Mouse (Mus musculus): ENCODE results near the gene Nrxn2. TPM values are rescaled to one million over a fixed set of nuclear protein-coding genes. Genes with fewer than 3 reads are reported as not detected.
A peak's percentile ranks its signal among the peaks of the same experiment; 100 is the strongest.

The Nrxn2 gene
- total and polyA plus RNA-seq, 2 experiments from 2014 or later, result 49.4 to 256 TPM

DNA sequence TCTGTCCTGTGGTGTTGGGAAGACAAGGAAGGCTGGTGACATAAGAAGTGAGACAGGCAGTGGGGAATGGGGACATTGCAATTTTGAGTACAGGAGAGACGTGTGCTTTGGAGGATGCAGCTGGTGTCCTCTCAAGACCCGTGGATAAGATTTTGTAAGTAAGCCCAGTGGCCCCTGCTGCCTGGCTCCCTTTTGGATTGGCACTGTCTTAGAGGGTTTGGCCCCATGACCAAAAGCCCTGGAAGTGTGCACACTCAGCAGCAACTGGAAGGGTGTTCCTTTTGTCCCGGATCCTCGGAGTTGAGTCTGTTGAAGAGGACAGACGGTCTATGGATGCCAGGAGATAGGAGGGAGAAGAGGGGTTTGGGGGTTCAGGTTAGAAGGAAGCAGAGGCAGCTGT, 127.0 kb downstream of the Nrxn2 start:
- ATAC-seq (no peak), DNase-seq (no peak)
- H3K36me3 ChIP-seq (ENCODE audit: insufficient read depth), result no peaks in the 10 kb centered on the region
- WGBS, result 92% methylated on average over 5 of the region's 5 CpGs
- H3K9ac ChIP-seq, result no peak overlapping the region
- H3K27me3 ChIP-seq (ENCODE audit: insufficient read depth, low read length), result no peaks in the 10 kb centered on the region
- H3K9me3 ChIP-seq (ENCODE audit: low read length), result no peaks in the 10 kb centered on the region
- TF ChIP-seq CTCF (IDR thresholded peaks at IDR 0.05; ENCODE audit: low read depth), result no peak
- H3K4me2 ChIP-seq (ENCODE audit: low read depth), result no peak overlapping the region
- H3K4me3 ChIP-seq (ENCODE audit: low read depth, low read length), result no peak overlapping the region
- H3K27ac ChIP-seq (ENCODE audit: low read depth, low read length), result no peak overlapping the region
- H3K4me1 ChIP-seq (ENCODE audit: insufficient read depth), result peaks cover 16% of the 10 kb centered on the region; the same call in 1 of the 2 replicates

DNA sequence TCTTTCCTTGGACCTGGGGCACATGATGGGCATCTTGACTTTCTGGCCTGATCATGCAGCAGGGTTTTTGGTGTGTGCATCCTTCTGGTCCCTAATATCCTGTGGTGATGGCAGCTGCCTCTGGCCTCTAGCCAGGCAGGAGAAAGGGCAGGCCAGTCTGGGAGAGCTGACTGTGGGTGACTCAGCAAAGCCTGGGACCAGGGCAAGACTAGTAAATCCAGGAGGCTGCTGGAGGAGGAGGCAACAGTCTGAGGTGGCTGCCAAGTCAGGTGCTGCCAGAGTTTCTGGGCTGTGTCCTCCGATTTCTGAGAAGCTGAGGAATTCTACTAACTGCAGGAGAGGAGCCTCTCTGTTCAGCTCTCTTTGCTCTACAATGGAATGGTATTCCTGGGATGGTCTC, 127.6 kb downstream of the Nrxn2 start:
- H3K9me3 ChIP-seq (ENCODE audit: low read length), result no peaks in the 10 kb centered on the region
- no peak overlapping the region for H3K4me2 ChIP-seq (ENCODE audit: low read depth)
- H3K4me1 ChIP-seq (ENCODE audit: insufficient read depth), result peaks cover 16% of the 10 kb centered on the region; the same call in 1 of the 2 replicates
- DNase-seq, result no peak
- no peak overlapping the region for H3K9ac ChIP-seq
- no peak for TF ChIP-seq CTCF (IDR thresholded peaks at IDR 0.05; ENCODE audit: low read depth)
- no peak for ATAC-seq
- 67% methylated on average over 1 of the region's 1 CpGs for WGBS
- H3K4me3 ChIP-seq (ENCODE audit: low read depth, low read length), result no peak overlapping the region
- no peaks in the 10 kb centered on the region for H3K27me3 ChIP-seq (ENCODE audit: insufficient read depth, low read length)
- no peaks in the 10 kb centered on the region for H3K36me3 ChIP-seq (ENCODE audit: insufficient read depth)
- H3K27ac ChIP-seq (ENCODE audit: low read depth, low read length), result no peak overlapping the region

DNA sequence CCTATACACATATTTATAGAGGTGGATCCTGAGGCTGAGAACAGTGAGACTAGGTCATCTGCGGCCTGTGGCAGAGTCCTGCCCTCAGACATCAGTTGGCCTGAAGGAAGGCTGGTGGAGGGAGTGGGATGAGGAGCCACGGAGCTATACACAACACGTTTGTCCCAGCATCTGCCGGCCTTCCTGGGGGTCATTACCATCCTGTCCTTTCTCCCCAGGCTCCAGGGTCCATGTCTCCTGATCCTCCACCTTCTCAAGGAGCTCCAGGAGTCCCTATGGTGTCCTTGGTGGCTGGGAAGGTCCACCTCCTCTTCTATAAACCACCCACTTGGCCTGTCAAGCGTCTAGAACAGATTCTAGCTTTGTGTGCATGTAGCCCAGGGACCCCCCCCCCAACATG, 129.3 kb downstream of the Nrxn2 start:
- Histone ChIP-seq H3K4me3 (ENCODE audit: low read depth, low read length) (no peak overlapping the region), H3K4me2 (ENCODE audit: low read depth) (no peak overlapping the region), H3K27me3 (ENCODE audit: insufficient read depth, low read length) (no peaks in the 10 kb centered on the region), H3K9me3 (ENCODE audit: low read length) (no peaks in the 10 kb centered on the region), H3K36me3 (ENCODE audit: insufficient read depth) (no peaks in the 10 kb centered on the region), H3K4me1 (ENCODE audit: insufficient read depth) (peaks cover 16% of the 10 kb centered on the region; the same call in 1 of the 2 replicates), H3K9ac (no peak overlapping the region), H3K27ac (ENCODE audit: low read depth, low read length) (no peak overlapping the region)
- TF ChIP-seq CTCF (IDR thresholded peaks at IDR 0.05; ENCODE audit: low read depth), result no peak
- no peak for ATAC-seq
- DNase-seq, result no peak
- WGBS, result 81% methylated on average over 5 of the region's 5 CpGs

DNA sequence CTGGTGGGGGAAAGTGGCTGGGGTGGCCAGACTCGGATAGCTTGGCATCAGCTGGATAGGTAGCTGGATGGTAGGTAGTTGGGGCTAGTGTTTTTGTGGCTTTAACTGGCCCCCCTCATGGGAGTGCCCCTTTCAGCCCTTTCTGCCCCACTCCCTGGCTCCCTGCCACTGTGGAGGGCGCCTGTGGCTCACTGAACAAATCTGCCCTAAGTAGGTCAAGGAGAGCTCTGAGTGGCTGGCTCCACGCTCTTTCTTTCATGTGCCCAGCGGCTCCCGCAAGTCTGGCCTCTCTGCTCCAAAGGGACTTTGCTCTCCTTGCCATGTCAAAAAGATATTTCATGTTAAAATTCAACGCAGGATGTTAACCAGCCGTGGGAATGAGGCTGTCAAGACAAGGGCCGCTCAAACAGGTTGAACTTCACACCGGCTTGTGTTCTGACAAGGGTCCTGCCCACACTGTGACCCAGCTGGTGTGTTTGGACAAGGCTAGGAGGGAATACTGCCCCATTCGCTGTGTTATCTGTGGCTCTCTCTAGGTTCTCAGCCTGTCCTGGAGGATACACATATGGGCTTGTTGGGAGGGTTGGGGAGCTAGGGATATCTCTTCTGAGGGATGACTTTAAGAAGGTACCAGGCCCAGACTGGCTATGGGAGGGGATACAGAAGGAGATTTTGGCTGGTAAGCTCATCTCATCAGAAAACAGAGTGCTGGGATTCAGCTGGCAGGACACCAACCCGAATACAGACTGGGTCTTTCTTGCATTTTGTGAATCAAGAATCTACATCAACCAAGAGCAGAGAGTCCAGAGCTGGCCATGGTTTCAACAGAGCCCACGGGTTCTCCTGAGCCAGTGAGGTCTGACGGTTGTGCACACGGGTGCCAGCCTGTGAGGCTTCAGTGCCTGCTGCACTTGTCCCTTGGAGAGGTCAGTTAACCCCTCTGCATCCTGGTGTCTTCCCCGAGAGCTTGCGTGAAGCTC, 130.2 kb downstream of the Nrxn2 start:
- TF ChIP-seq CTCF (IDR thresholded peaks at IDR 0.05; ENCODE audit: low read depth), result no peak
- DNase-seq (peak; percentile 66), ATAC-seq (peak; percentile 56)
- H3K4me2 ChIP-seq (ENCODE audit: low read depth), result no peak overlapping the region
- H3K27me3 ChIP-seq (ENCODE audit: insufficient read depth, low read length), result no peaks in the 10 kb centered on the region
- no peak overlapping the region for H3K9ac ChIP-seq
- peak overlapping the region; percentile 72 for H3K27ac ChIP-seq (ENCODE audit: low read depth, low read length)
- no peaks in the 10 kb centered on the region for H3K36me3 ChIP-seq (ENCODE audit: insufficient read depth)
- no peak overlapping the region for H3K4me3 ChIP-seq (ENCODE audit: low read depth, low read length)
- no peaks in the 10 kb centered on the region for H3K9me3 ChIP-seq (ENCODE audit: low read length)
- 50% methylated on average over 16 of the region's 16 CpGs for WGBS
- peaks cover 16% of the 10 kb centered on the region; the same call in 1 of the 2 replicates for H3K4me1 ChIP-seq (ENCODE audit: insufficient read depth)

DNA sequence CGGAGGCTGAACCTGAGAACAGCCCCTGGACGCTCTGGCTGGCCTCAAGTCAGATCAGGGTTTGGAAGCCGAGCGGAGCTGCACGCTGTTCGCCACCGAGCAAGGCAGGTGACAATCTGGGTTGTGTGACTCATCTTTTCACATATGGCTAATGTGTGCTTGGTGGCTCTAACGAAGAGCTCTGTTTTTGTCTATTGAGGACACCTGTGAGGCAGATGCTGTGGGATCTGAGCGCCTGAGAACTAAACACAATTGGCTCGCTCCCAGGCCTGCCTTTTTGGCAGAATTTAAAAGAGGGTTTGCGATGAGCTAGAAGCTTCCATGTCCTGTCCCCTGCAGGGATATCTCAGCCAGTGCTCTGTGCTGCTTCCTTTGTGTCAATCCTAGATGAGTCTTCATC, 131.0 kb downstream of the Nrxn2 start:
- WGBS, result 40% methylated on average over 11 of the region's 11 CpGs
- Histone ChIP-seq H3K9me3 (ENCODE audit: low read length) (no peaks in the 10 kb centered on the region), H3K4me2 (ENCODE audit: low read depth) (no peak overlapping the region), H3K4me1 (ENCODE audit: insufficient read depth) (peaks cover 16% of the 10 kb centered on the region; the same call in 1 of the 2 replicates), H3K4me3 (ENCODE audit: low read depth, low read length) (no peak overlapping the region), H3K9ac (no peak overlapping the region), H3K27me3 (ENCODE audit: insufficient read depth, low read length) (no peaks in the 10 kb centered on the region), H3K27ac (ENCODE audit: low read depth, low read length) (peak overlapping the region; percentile 72), H3K36me3 (ENCODE audit: insufficient read depth) (no peaks in the 10 kb centered on the region)
- ATAC-seq (0 out of 2 replicates have a peak, but pooled peaks have one; percentile 16), DNase-seq (peak; percentile 65)
- TF ChIP-seq CTCF (IDR thresholded peaks at IDR 0.05; ENCODE audit: low read depth), result no peak

DNA sequence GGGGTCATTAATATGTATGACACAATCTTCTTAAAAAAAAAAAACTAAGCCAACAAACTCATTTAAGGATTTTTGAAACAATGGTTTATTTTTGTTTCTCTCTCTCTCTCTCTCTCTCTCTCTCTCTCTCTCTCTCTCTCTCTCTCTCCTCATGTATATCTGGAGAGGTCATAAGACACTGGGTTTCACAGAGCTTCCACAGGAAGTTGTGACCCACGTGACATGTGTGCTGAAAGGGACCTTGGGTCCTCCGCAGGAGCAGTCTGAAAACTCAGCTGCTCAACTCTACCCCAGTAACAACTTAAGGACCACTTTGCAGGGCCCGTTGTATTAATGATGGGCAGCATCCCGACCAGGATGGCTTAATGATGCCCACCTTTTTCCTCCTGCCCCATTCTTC, 132.7 kb downstream of the Nrxn2 start:
- Histone ChIP-seq H3K4me1 (ENCODE audit: insufficient read depth) (peaks cover 16% of the 10 kb centered on the region; the same call in 1 of the 2 replicates), H3K4me2 (ENCODE audit: low read depth) (no peak overlapping the region), H3K27me3 (ENCODE audit: insufficient read depth, low read length) (no peaks in the 10 kb centered on the region), H3K9me3 (ENCODE audit: low read length) (no peaks in the 10 kb centered on the region), H3K27ac (ENCODE audit: low read depth, low read length) (no peak overlapping the region), H3K4me3 (ENCODE audit: low read depth, low read length) (no peak overlapping the region), H3K36me3 (ENCODE audit: insufficient read depth) (no peaks in the 10 kb centered on the region), H3K9ac (no peak overlapping the region)
- 68% methylated on average over 4 of the region's 4 CpGs for WGBS
- DNase-seq (no peak), ATAC-seq (no peak)
- TF ChIP-seq CTCF (IDR thresholded peaks at IDR 0.05; ENCODE audit: low read depth), result no peak
